9 mouse cellular contexts compared by ENCODE assay signal in the genomic region with DNA sequence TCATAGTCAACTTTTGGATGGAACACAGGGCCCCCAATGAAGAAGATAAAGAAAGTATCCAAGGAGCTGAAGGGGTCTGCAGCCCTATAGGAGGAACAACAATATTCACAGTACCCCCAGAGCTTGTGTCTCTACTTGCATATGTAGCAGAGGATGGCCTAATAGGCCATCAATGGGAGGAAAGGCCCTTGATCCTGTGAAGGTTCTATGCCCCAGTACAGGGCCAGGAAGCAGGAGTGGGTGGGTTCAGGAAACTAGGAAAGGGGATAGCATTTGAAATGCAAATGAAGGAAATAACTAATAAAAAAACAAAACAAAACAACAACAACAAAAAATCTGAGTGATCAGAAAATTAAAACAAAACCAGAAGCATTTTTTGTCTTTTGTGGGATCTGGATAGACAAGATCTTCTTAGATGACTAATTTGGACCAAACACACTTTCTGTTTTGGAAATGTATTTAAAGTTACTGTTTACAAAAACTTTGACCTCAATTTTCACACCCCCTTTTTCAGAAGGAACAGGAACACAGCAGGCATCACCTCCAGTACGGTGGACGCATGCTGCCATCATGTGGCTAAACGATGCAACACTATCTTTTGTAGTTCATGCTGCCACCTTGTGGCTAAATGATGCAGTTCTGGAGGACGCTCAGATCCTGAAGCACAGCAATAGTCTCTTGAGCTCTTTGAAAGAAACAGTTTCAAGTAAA. TPM values are rescaled to one million over a fixed set of nuclear protein-coding genes. Genes with fewer than 3 reads are reported as not detected.
DNase-seq lines count a peak whose midpoint lies in the region; ATAC-seq lines count a peak whose summit lies in the region.
"Had no signal": no experiment of that assay in that cellular context is flagged by ENCODE, and none has a peak within 500 bp of the region (broad histone marks: within the 10 kb centered on the region; RNA-seq: fewer than 3 reads in every experiment).

No protein-coding gene starts in this region.

- DNase-seq in 416B (ENCODE audit: low read depth): peak; percentile 79
- DNase-seq in adrenal gland, adult 8-10 months: peak; percentile 57
- peak; percentile 76 for DNase-seq in embryonic facial prominence, embryonic 10.5 days (ENCODE audit: low spot score)
- peak; percentile 81 for DNase-seq in heart, adult 8-10 months (ENCODE audit: low spot score)
- DNase-seq in liver, embryonic 11.5 days (ENCODE audit: low spot score): peak; percentile 50
- peak; percentile 80 for DNase-seq in neural tube, embryonic 11.5 days (ENCODE audit: low spot score)
- DNase-seq in telencephalon, adult 2 months (ENCODE audit: low read depth, low spot score): peak; percentile 65

- no peak overlapping the region for H3K9ac ChIP-seq in kidney, embryonic 16.5 days (replicated peaks; ENCODE audit: low read length)
- no peak overlapping the region for H3K9ac ChIP-seq in liver, embryonic 11.5 days (ENCODE audit: low read depth, low read length)
- H3K9ac ChIP-seq in neural tube, embryonic 11.5 days (ENCODE audit: low read length): no peak overlapping the region
- H3K9ac ChIP-seq: embryonic facial prominence, embryonic 13.5 days had no signal

- H3K4me2 ChIP-seq in kidney, embryonic 16.5 days (replicated peaks; ENCODE audit: low read depth, low read length): no peak overlapping the region
- no peak overlapping the region for H3K4me2 ChIP-seq in liver, embryonic 11.5 days
- H3K4me2 ChIP-seq in neural tube, embryonic 11.5 days (ENCODE audit: low read depth): no peak overlapping the region
- H3K4me2 ChIP-seq: embryonic facial prominence, embryonic 13.5 days had no signal

- H3K27ac ChIP-seq in embryonic facial prominence, embryonic 10.5 days (replicated peaks): no peak overlapping the region
- H3K27ac ChIP-seq in kidney, embryonic 16.5 days (ENCODE audit: low read length): no peak overlapping the region
- no peak overlapping the region for H3K27ac ChIP-seq in liver, embryonic 11.5 days (ENCODE audit: low read depth, low read length)
- no peak overlapping the region for H3K27ac ChIP-seq in neural tube, embryonic 11.5 days (ENCODE audit: low read depth, low read length)
- H3K27ac ChIP-seq: embryonic facial prominence, embryonic 13.5 days had no signal

- H3K4me3 ChIP-seq in embryonic facial prominence, embryonic 10.5 days: no peak overlapping the region
- H3K4me3 ChIP-seq in kidney, embryonic 16.5 days (ENCODE audit: low read length): no peak overlapping the region
- no peak overlapping the region for H3K4me3 ChIP-seq in liver, embryonic 11.5 days (ENCODE audit: low read depth, low read length)
- no peak overlapping the region for H3K4me3 ChIP-seq in neural tube, embryonic 11.5 days (ENCODE audit: low read depth, low read length)
- H3K4me3 ChIP-seq: embryonic facial prominence, embryonic 13.5 days had no signal

- H3K27me3 ChIP-seq in embryonic facial prominence, embryonic 10.5 days (replicated peaks; ENCODE audit: low read depth, poor library complexity, severe bottlenecking): peaks cover 11% of the 10 kb centered on the region
- peaks cover 9% of the 10 kb centered on the region for H3K27me3 ChIP-seq in kidney, embryonic 16.5 days (ENCODE audit: insufficient read depth, low read length)
- peaks cover under 1% of the 10 kb centered on the region; the same call in 1 of the 2 replicates for H3K27me3 ChIP-seq in liver, embryonic 11.5 days (replicated peaks; ENCODE audit: control insufficient read depth, insufficient read depth, low read length)
- H3K27me3 ChIP-seq in neural tube, embryonic 11.5 days (ENCODE audit: control insufficient read depth, insufficient read depth, low read length): no peaks in the 10 kb centered on the region

- whole genome bisulfite sequencing in embryonic facial prominence, embryonic 10.5 days: under 1% methylated on average over 4 of the region's 4 CpGs
- 0% methylated on average over 4 of the region's 4 CpGs for WGBS in kidney, embryonic 16.5 days
- WGBS in liver, embryonic 11.5 days: 2% methylated on average over 4 of the region's 4 CpGs
- 2% methylated on average over 4 of the region's 4 CpGs for WGBS in neural tube, embryonic 11.5 days

- no peaks in the 10 kb centered on the region for H3K36me3 ChIP-seq in embryonic facial prominence, embryonic 10.5 days (replicated peaks)
- no peaks in the 10 kb centered on the region for H3K36me3 ChIP-seq in kidney, embryonic 16.5 days (ENCODE audit: insufficient read depth, low read length)
- H3K36me3 ChIP-seq in liver, embryonic 11.5 days (ENCODE audit: control insufficient read depth, insufficient read depth, low read length): no peaks in the 10 kb centered on the region
- no peaks in the 10 kb centered on the region for H3K36me3 ChIP-seq in neural tube, embryonic 11.5 days (ENCODE audit: control insufficient read depth, insufficient read depth, low read length)
- H3K36me3 ChIP-seq: embryonic facial prominence, embryonic 13.5 days had no signal

- peak; percentile 85; the same call in 1 of the 2 replicates for ATAC-seq in kidney, embryonic 16.5 days (ENCODE audit: low FRiP score, low TSS enrichment)
- no peak; the same call in 1 of the 2 replicates for ATAC-seq in liver, embryonic 11.5 days (replicated peaks; ENCODE audit: low FRiP score)
- peak; percentile 48; the same call in 1 of the 2 replicates for ATAC-seq in neural tube, embryonic 11.5 days (ENCODE audit: insufficient read depth, low FRiP score, low TSS enrichment)

- no peaks in the 10 kb centered on the region for H3K9me3 ChIP-seq in embryonic facial prominence, embryonic 10.5 days
- H3K9me3 ChIP-seq in kidney, embryonic 16.5 days (ENCODE audit: low read length): no peaks in the 10 kb centered on the region
- H3K9me3 ChIP-seq in liver, embryonic 11.5 days (ENCODE audit: control insufficient read depth, low read length): no peaks in the 10 kb centered on the region
- H3K9me3 ChIP-seq in neural tube, embryonic 11.5 days (ENCODE audit: control insufficient read depth, low read length): no peaks in the 10 kb centered on the region
- H3K9me3 ChIP-seq: embryonic facial prominence, embryonic 13.5 days had no signal

- no peaks in the 10 kb centered on the region for H3K4me1 ChIP-seq in embryonic facial prominence, embryonic 10.5 days
- no peaks in the 10 kb centered on the region for H3K4me1 ChIP-seq in kidney, embryonic 16.5 days (ENCODE audit: insufficient read depth, low read length)
- no peaks in the 10 kb centered on the region for H3K4me1 ChIP-seq in liver, embryonic 11.5 days (replicated peaks; ENCODE audit: control insufficient read depth, insufficient read depth, low read length)
- H3K4me1 ChIP-seq in neural tube, embryonic 11.5 days (ENCODE audit: control insufficient read depth, insufficient read depth, low read length): no peaks in the 10 kb centered on the region
- H3K4me1 ChIP-seq: embryonic facial prominence, embryonic 13.5 days had no signal

RNA-seq across cellular contexts. Expression of gene Olfr94, which starts 2.6 kb away (rescaled TPM):
- not detected for total RNA-seq in adrenal gland, adult 8-10 months (2022)
- not detected in 2 replicates for polyA plus RNA-seq in embryonic facial prominence, embryonic 10.5 days (2016; fragmentation: Nextera tagmentation; extraction: Ambion mirVana)
- not detected for total RNA-seq in heart, adult 8-10 months (2022)
- not detected in 2 replicates for polyA plus RNA-seq in kidney, embryonic 16.5 days (2015; fragmentation: Nextera tagmentation; extraction: Ambion mirVana)
- not detected in 2 replicates for polyA plus RNA-seq in liver, embryonic 11.5 days (2014; fragmentation: Nextera tagmentation; extraction: Ambion mirVana)
- polyA plus RNA-seq in neural tube, embryonic 11.5 days (2014; fragmentation: Nextera tagmentation; extraction: Ambion mirVana): not detected in 2 replicates
- polyA plus RNA-seq: embryonic facial prominence, embryonic 13.5 days had no signal

RNA-seq across cellular contexts. Expression of gene Olfr95, which starts 9.6 kb away (rescaled TPM):
- total RNA-seq in adrenal gland, adult 8-10 months (2022): not detected
- not detected in 2 replicates for polyA plus RNA-seq in embryonic facial prominence, embryonic 10.5 days (2016; fragmentation: Nextera tagmentation; extraction: Ambion mirVana)
- not detected for total RNA-seq in heart, adult 8-10 months (2022)
- not detected in 2 replicates for polyA plus RNA-seq in kidney, embryonic 16.5 days (2015; fragmentation: Nextera tagmentation; extraction: Ambion mirVana)
- not detected in 2 replicates for polyA plus RNA-seq in liver, embryonic 11.5 days (2014; fragmentation: Nextera tagmentation; extraction: Ambion mirVana)
- polyA plus RNA-seq in neural tube, embryonic 11.5 days (2014; fragmentation: Nextera tagmentation; extraction: Ambion mirVana): not detected in 2 replicates
- polyA plus RNA-seq: embryonic facial prominence, embryonic 13.5 days had no signal

RNA-seq across cellular contexts. Expression of gene Ubd, which starts 9.7 kb away (rescaled TPM):
- 1 to 10 TPM in 1 of 4 experiments, under 1 TPM in 2, not detected in 1; 0.31 to 3.1 (median 0.65) TPM for total RNA-seq in adrenal gland, adult 8-10 months (2022)
- polyA plus RNA-seq in embryonic facial prominence, embryonic 10.5 days (2016; fragmentation: Nextera tagmentation; extraction: Ambion mirVana): not detected in 2 replicates
- not detected for total RNA-seq in heart, adult 8-10 months (2022)
- polyA plus RNA-seq in kidney, embryonic 16.5 days (2015; fragmentation: Nextera tagmentation; extraction: Ambion mirVana): not detected in 2 replicates
- not detected in 2 replicates for polyA plus RNA-seq in liver, embryonic 11.5 days (2014; fragmentation: Nextera tagmentation; extraction: Ambion mirVana)
- not detected in 2 replicates for polyA plus RNA-seq in neural tube, embryonic 11.5 days (2014; fragmentation: Nextera tagmentation; extraction: Ambion mirVana)
- polyA plus RNA-seq: embryonic facial prominence, embryonic 13.5 days had no signal

RNA-seq across cellular contexts. Expression of gene Olfr96, which starts 16.6 kb away (rescaled TPM):
- not detected for total RNA-seq in adrenal gland, adult 8-10 months (2022)
- not detected in 2 replicates for polyA plus RNA-seq in embryonic facial prominence, embryonic 10.5 days (2016; fragmentation: Nextera tagmentation; extraction: Ambion mirVana)
- not detected for total RNA-seq in heart, adult 8-10 months (2022)
- polyA plus RNA-seq in kidney, embryonic 16.5 days (2015; fragmentation: Nextera tagmentation; extraction: Ambion mirVana): not detected in 2 replicates
- not detected in 2 replicates for polyA plus RNA-seq in liver, embryonic 11.5 days (2014; fragmentation: Nextera tagmentation; extraction: Ambion mirVana)
- not detected in 2 replicates for polyA plus RNA-seq in neural tube, embryonic 11.5 days (2014; fragmentation: Nextera tagmentation; extraction: Ambion mirVana)
- polyA plus RNA-seq: embryonic facial prominence, embryonic 13.5 days had no signal

RNA-seq across cellular contexts. Expression of gene Olfr97, which starts 33.8 kb away (rescaled TPM):
- total RNA-seq in adrenal gland, adult 8-10 months (2022): not detected
- not detected in 2 replicates for polyA plus RNA-seq in embryonic facial prominence, embryonic 10.5 days (2016; fragmentation: Nextera tagmentation; extraction: Ambion mirVana)
- not detected for total RNA-seq in heart, adult 8-10 months (2022)
- polyA plus RNA-seq in kidney, embryonic 16.5 days (2015; fragmentation: Nextera tagmentation; extraction: Ambion mirVana): not detected in 2 replicates
- not detected in 2 replicates for polyA plus RNA-seq in liver, embryonic 11.5 days (2014; fragmentation: Nextera tagmentation; extraction: Ambion mirVana)
- polyA plus RNA-seq in neural tube, embryonic 11.5 days (2014; fragmentation: Nextera tagmentation; extraction: Ambion mirVana): not detected in 2 replicates
- polyA plus RNA-seq: embryonic facial prominence, embryonic 13.5 days had no signal
